Mouse (Mus musculus) liver, adult 2 months (tissue): ENCODE data around the gene Tek.

Source experiments
- CTCF ChIP-seq: fragments of 200-500 bp; IDR thresholded peaks from 2 replicates; pipeline ENCODE4 v1.5.1; 2011; ENCODE audit warnings: low read depth, low read length, control low read depth
- POLR2A ChIP-seq: fragments of 200-500 bp; IDR thresholded peaks from 2 replicates; pipeline ENCODE4 v1.6.1; 2011; ENCODE audit warnings: low read length, control low read depth; ENCODE audit not compliant: insufficient read depth; ENCODE audit errors: extremely low read depth

DNA sequence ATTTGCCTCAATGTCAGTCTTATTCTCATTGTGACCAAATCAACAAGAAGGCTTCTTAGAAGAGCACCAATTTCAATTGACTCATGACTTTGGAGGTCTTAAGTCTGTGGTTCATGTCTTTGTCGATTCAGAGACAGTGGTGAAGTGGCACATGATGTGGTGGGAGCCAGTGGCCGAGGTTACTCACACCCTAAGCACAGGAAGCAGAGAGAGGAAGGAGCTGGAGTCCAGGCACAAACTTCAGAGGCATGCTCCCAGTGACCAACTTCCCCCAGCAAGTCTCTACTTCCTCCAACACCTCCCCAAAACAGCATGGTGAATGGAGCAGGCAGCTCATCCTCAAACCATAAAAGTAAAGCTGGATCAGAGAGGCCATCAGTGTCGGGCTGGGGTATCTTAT, 29.5 kb downstream of the Tek start:
- no peak for TF ChIP-seq POLR2A
- TF ChIP-seq CTCF = no peak
